Mouse (Mus musculus): ENCODE results near the gene Gm3646. TPM values are rescaled to one million over a fixed set of nuclear protein-coding genes. Genes with fewer than 3 reads are reported as not detected.

Gm3646 gene
- polyA plus RNA-seq, 1 experiment from 2014 or later = not detected

- peak overlapping the region; percentile 52 for H3K27ac ChIP-seq (replicated peaks)
These were observed 25.9 kb upstream of the Gm3646 start for GRCm38 (mm10) chr1:39830786-39831593.

GRCm38 (mm10) chr1:39824902-39825301 is 19.8 kb upstream of the Gm3646 start:
- Histone ChIP-seq H3K9ac (no peak overlapping the region), H3K27ac (replicated peaks) (no peak overlapping the region), H3K4me3 (replicated peaks) (no peak overlapping the region), H3K4me1 (no peaks in the 10 kb centered on the region), H3K4me2 (replicated peaks) (no peak overlapping the region), H3K27me3 (no peaks in the 10 kb centered on the region), H3K36me3 (no peaks in the 10 kb centered on the region), H3K9me3 (replicated peaks) (no peaks in the 10 kb centered on the region)
- ATAC-seq (ENCODE audit: insufficient number of reproducible peaks, low FRiP score, low TSS enrichment, low read depth) = no peak
- WGBS = 82% methylated on average over 4 of the region's 4 CpGs

More at GRCm38 (mm10) chr1:39830786-39831593, 25.9 kb upstream of the Gm3646 start:
- Histone ChIP-seq H3K4me3 (replicated peaks) (no peak overlapping the region), H3K27me3 (no peaks in the 10 kb centered on the region), H3K4me1 (peaks cover 11% of the 10 kb centered on the region; the same call in 1 of the 2 replicates), H3K9me3 (replicated peaks) (no peaks in the 10 kb centered on the region), H3K36me3 (no peaks in the 10 kb centered on the region), H3K9ac (no peak overlapping the region), H3K4me2 (replicated peaks) (no peak overlapping the region)
- peak; percentile 39; the same call in 1 of the 2 replicates for ATAC-seq (ENCODE audit: insufficient number of reproducible peaks, low FRiP score, low TSS enrichment, low read depth)
- 38% methylated on average over 11 of the region's 11 CpGs for WGBS

- 59% methylated on average over 4 of the region's 4 CpGs for WGBS
- Histone ChIP-seq H3K9ac (no peak overlapping the region), H3K27me3 (no peaks in the 10 kb centered on the region), H3K9me3 (replicated peaks) (no peaks in the 10 kb centered on the region), H3K4me3 (replicated peaks) (no peak overlapping the region), H3K27ac (replicated peaks) (no peak overlapping the region), H3K4me1 (0 out of 2 replicates have a peak, but pooled peaks cover 3% of the 10 kb centered on the region), H3K4me2 (replicated peaks) (no peak overlapping the region), H3K36me3 (no peaks in the 10 kb centered on the region)
- no peak for ATAC-seq (ENCODE audit: insufficient number of reproducible peaks, low FRiP score, low TSS enrichment, low read depth)
These were observed 19.1 kb upstream of the Gm3646 start for GRCm38 (mm10) chr1:39824240-39824639.

GRCm38 (mm10) chr1:39819596-39819995 is 14.5 kb upstream of the Gm3646 start:
- no peak overlapping the region for H3K27ac ChIP-seq (replicated peaks)
- no peak overlapping the region for H3K4me2 ChIP-seq (replicated peaks)
- H3K4me1 ChIP-seq = 0 out of 2 replicates have a peak, but pooled peaks cover 3% of the 10 kb centered on the region
- ATAC-seq (ENCODE audit: insufficient number of reproducible peaks, low FRiP score, low TSS enrichment, low read depth) = no peak
- H3K9me3 ChIP-seq (replicated peaks) = no peaks in the 10 kb centered on the region
- no peaks in the 10 kb centered on the region for H3K27me3 ChIP-seq
- WGBS = 77% methylated on average over 10 of the region's 10 CpGs
- no peak overlapping the region for H3K4me3 ChIP-seq (replicated peaks)
- no peak overlapping the region for H3K9ac ChIP-seq
- no peaks in the 10 kb centered on the region for H3K36me3 ChIP-seq

- H3K36me3 ChIP-seq = no peaks in the 10 kb centered on the region
- WGBS = 84% methylated on average over 5 of the region's 5 CpGs
- no peaks in the 10 kb centered on the region for H3K27me3 ChIP-seq
- H3K4me2 ChIP-seq (replicated peaks) = no peak overlapping the region
- H3K4me3 ChIP-seq (replicated peaks) = no peak overlapping the region
- 0 out of 2 replicates have a peak, but pooled peaks cover 3% of the 10 kb centered on the region for H3K4me1 ChIP-seq
- no peak for ATAC-seq (ENCODE audit: insufficient number of reproducible peaks, low FRiP score, low TSS enrichment, low read depth)
- H3K27ac ChIP-seq (replicated peaks) = no peak overlapping the region
- no peak overlapping the region for H3K9ac ChIP-seq
- no peaks in the 10 kb centered on the region for H3K9me3 ChIP-seq (replicated peaks)
These were observed 10.6 kb upstream of the Gm3646 start for GRCm38 (mm10) chr1:39815766-39816165.

- H3K4me2 ChIP-seq (replicated peaks) = no peak overlapping the region
- no peak overlapping the region for H3K9ac ChIP-seq
- no peaks in the 10 kb centered on the region for H3K9me3 ChIP-seq (replicated peaks)
- H3K27ac ChIP-seq (replicated peaks) = no peak overlapping the region
- no peak for ATAC-seq (ENCODE audit: insufficient number of reproducible peaks, low FRiP score, low TSS enrichment, low read depth)
- H3K4me3 ChIP-seq (replicated peaks) = no peak overlapping the region
- WGBS = 82% methylated on average over 4 of the region's 4 CpGs
- no peaks in the 10 kb centered on the region for H3K36me3 ChIP-seq
- H3K4me1 ChIP-seq = no peaks in the 10 kb centered on the region; the same call in 1 of the 2 replicates
- H3K27me3 ChIP-seq = no peaks in the 10 kb centered on the region
These were observed 7.9 kb upstream of the Gm3646 start for GRCm38 (mm10) chr1:39813067-39813466.

- H3K27me3 ChIP-seq = no peaks in the 10 kb centered on the region
- H3K9ac ChIP-seq = no peak overlapping the region
- H3K36me3 ChIP-seq = no peaks in the 10 kb centered on the region
- H3K4me2 ChIP-seq (replicated peaks) = no peak overlapping the region
- no peaks in the 10 kb centered on the region; the same call in 1 of the 2 replicates for H3K4me1 ChIP-seq
- H3K27ac ChIP-seq (replicated peaks) = no peak overlapping the region
- no peak for ATAC-seq (ENCODE audit: insufficient number of reproducible peaks, low FRiP score, low TSS enrichment, low read depth)
- WGBS = 74% methylated on average over 6 of the region's 6 CpGs
- no peak overlapping the region for H3K4me3 ChIP-seq (replicated peaks)
- no peaks in the 10 kb centered on the region for H3K9me3 ChIP-seq (replicated peaks)
These were observed 343 bp downstream of the Gm3646 start for GRCm38 (mm10) chr1:39804789-39805188.

- Histone ChIP-seq H3K27ac (replicated peaks) (no peak overlapping the region), H3K4me1 (no peaks in the 10 kb centered on the region), H3K27me3 (no peaks in the 10 kb centered on the region), H3K36me3 (no peaks in the 10 kb centered on the region), H3K9me3 (replicated peaks) (no peaks in the 10 kb centered on the region), H3K9ac (no peak overlapping the region), H3K4me2 (replicated peaks) (no peak overlapping the region), H3K4me3 (replicated peaks) (no peak overlapping the region)
- WGBS = 68% methylated on average over 7 of the region's 7 CpGs
- no peak for ATAC-seq (ENCODE audit: insufficient number of reproducible peaks, low FRiP score, low TSS enrichment, low read depth)
These were observed 2.2 kb downstream of the Gm3646 start for GRCm38 (mm10) chr1:39802946-39803345.

- H3K4me1 ChIP-seq = no peaks in the 10 kb centered on the region
- H3K27ac ChIP-seq (replicated peaks) = no peak overlapping the region
- 69% methylated on average over 6 of the region's 6 CpGs for WGBS
- H3K27me3 ChIP-seq = no peaks in the 10 kb centered on the region
- no peak overlapping the region for H3K4me2 ChIP-seq (replicated peaks)
- no peak overlapping the region for H3K9ac ChIP-seq
- H3K4me3 ChIP-seq (replicated peaks) = no peak overlapping the region
- no peak for ATAC-seq (ENCODE audit: insufficient number of reproducible peaks, low FRiP score, low TSS enrichment, low read depth)
- H3K9me3 ChIP-seq (replicated peaks) = no peaks in the 10 kb centered on the region
- H3K36me3 ChIP-seq = no peaks in the 10 kb centered on the region
These were observed 7.6 kb downstream of the Gm3646 start for GRCm38 (mm10) chr1:39797496-39797895.

GRCm38 (mm10) chr1:39796765-39797164 is 8.4 kb downstream of the Gm3646 start:
- no peaks in the 10 kb centered on the region for H3K9me3 ChIP-seq (replicated peaks)
- H3K4me3 ChIP-seq (replicated peaks) = no peak overlapping the region
- 71% methylated on average over 3 of the region's 3 CpGs for WGBS
- no peak overlapping the region for H3K9ac ChIP-seq
- no peak overlapping the region for H3K27ac ChIP-seq (replicated peaks)
- no peaks in the 10 kb centered on the region for H3K27me3 ChIP-seq
- no peak overlapping the region for H3K4me2 ChIP-seq (replicated peaks)
- H3K4me1 ChIP-seq = no peaks in the 10 kb centered on the region
- ATAC-seq (ENCODE audit: insufficient number of reproducible peaks, low FRiP score, low TSS enrichment, low read depth) = no peak
- no peaks in the 10 kb centered on the region for H3K36me3 ChIP-seq

- H3K27me3 ChIP-seq = no peaks in the 10 kb centered on the region
- no peak overlapping the region for H3K27ac ChIP-seq (replicated peaks)
- H3K4me2 ChIP-seq (replicated peaks) = no peak overlapping the region
- H3K9ac ChIP-seq = no peak overlapping the region
- WGBS = 78% methylated on average over 5 of the region's 5 CpGs
- no peak for ATAC-seq (ENCODE audit: insufficient number of reproducible peaks, low FRiP score, low TSS enrichment, low read depth)
- no peaks in the 10 kb centered on the region for H3K4me1 ChIP-seq
- no peaks in the 10 kb centered on the region for H3K36me3 ChIP-seq
- H3K9me3 ChIP-seq (replicated peaks) = no peaks in the 10 kb centered on the region
- no peak overlapping the region for H3K4me3 ChIP-seq (replicated peaks)
These were observed 20.5 kb downstream of the Gm3646 start for GRCm38 (mm10) chr1:39784632-39785031.

GRCm38 (mm10) chr1:39781835-39782234 is 23.3 kb downstream of the Gm3646 start:
- no peaks in the 10 kb centered on the region for H3K4me1 ChIP-seq
- 78% methylated on average over 6 of the region's 6 CpGs for WGBS
- H3K9ac ChIP-seq = no peak overlapping the region
- no peaks in the 10 kb centered on the region for H3K27me3 ChIP-seq
- H3K4me3 ChIP-seq (replicated peaks) = no peak overlapping the region
- no peak overlapping the region for H3K4me2 ChIP-seq (replicated peaks)
- ATAC-seq (ENCODE audit: insufficient number of reproducible peaks, low FRiP score, low TSS enrichment, low read depth) = no peak
- no peak overlapping the region for H3K27ac ChIP-seq (replicated peaks)
- no peaks in the 10 kb centered on the region for H3K9me3 ChIP-seq (replicated peaks)
- no peaks in the 10 kb centered on the region for H3K36me3 ChIP-seq
